Mouse (Mus musculus): Measurements from ENCODE around the gene Cox5a.

GRCm38 (mm10) chr9:57504381-57504700, 16.7 kb upstream of the Cox5a start:
- TF ChIP-seq POLR2A (IDR thresholded peaks at IDR 0.05; ENCODE audit: extremely low read depth, insufficient read depth, low read length) (no peak), CTCF (IDR thresholded peaks at IDR 0.05; ENCODE audit: extremely low read depth, insufficient read depth, low read length) (no peak)

Measured in cortical plate, adult 2 months (tissue).